Mouse (Mus musculus): ENCODE measurements around the gene Rplp1. TPM values are rescaled to one million over a fixed set of nuclear protein-coding genes. Genes with fewer than 3 reads are reported as not detected.
A peak's percentile ranks its signal among the peaks of the same experiment; 100 is the strongest.

The Rplp1 gene
- total and polyA plus RNA-seq, 3 experiments: 9,058 to 15,045 TPM; not detected in 1

- Histone ChIP-seq H3K4me3 (ENCODE audit: control insufficient read depth in 1 of 2, insufficient read depth in 1 of 2, low read depth in 2 of 2, low read length in 2 of 2) (no peak overlapping the region), H3K9ac (ENCODE audit: control insufficient read depth, low read depth, low read length, poor library complexity, severe bottlenecking) (peak overlapping the region; percentile 4), H3K36me3 (ENCODE audit: control insufficient read depth in 1 of 2, insufficient read depth in 2 of 2, low read length in 2 of 2) (peaks cover 11 to 69% of the 10 kb centered on the region in 2 experiments), H3K9me3 (replicated peaks; ENCODE audit: insufficient read depth, low read length) (no peaks in the 10 kb centered on the region), H3K4me1 (ENCODE audit: control insufficient read depth in 1 of 2, insufficient read depth in 2 of 2, low read length in 2 of 2) (peaks cover 32 to 56% of the 10 kb centered on the region in 2 experiments), H3K27ac (ENCODE audit: control insufficient read depth, low read depth, low read length) (peak overlapping the region; percentile 97), H3K79me2 (ENCODE audit: control insufficient read depth, insufficient read depth, low read length, poor library complexity) (peaks cover 21% of the 10 kb centered on the region), H3K27me3 (ENCODE audit: control insufficient read depth in 1 of 2, insufficient read depth in 2 of 2, low read length in 2 of 2) (no peaks in the 10 kb centered on the region)
- peak; percentile 85 for DNase-seq (ENCODE audit: low read depth, low spot score)
- TF ChIP-seq CHD1 (IDR thresholded peaks at IDR 0.05; ENCODE audit: low read depth, low read length) (no peak), KAT2A (conservative IDR thresholded peaks at IDR 0.05; ENCODE audit: low read depth, low read length) (no peak), TBP (IDR thresholded peaks at IDR 0.05; ENCODE audit: low read depth, low read length) (0 out of 2 replicates have a peak, but pooled peaks have one; percentile 12), GATA1 (IDR thresholded peaks at IDR 0.05; ENCODE audit: low read depth, low read length) (peak; percentile 96), ZC3H11A (IDR thresholded peaks at IDR 0.05; ENCODE audit: low read depth, low read length) (no peak), RCOR1 (IDR thresholded peaks at IDR 0.05; ENCODE audit: low read depth, low read length) (peak; percentile 72; the same call in 1 of the 2 replicates), HCFC1 (IDR thresholded peaks at IDR 0.05; ENCODE audit: low read depth, low read length) (no peak; the same call in 1 of the 2 replicates), ETS1 (IDR thresholded peaks at IDR 0.05; ENCODE audit: low read depth, low read length) (peak; percentile 89), ZNF384 (IDR thresholded peaks at IDR 0.05; ENCODE audit: low read depth, low read length) (no peak), SIN3A (IDR thresholded peaks at IDR 0.05; ENCODE audit: low read length) (peak; percentile 85), GABPA (IDR thresholded peaks at IDR 0.05; ENCODE audit: low read depth, low read length) (no peak), USF2 (IDR thresholded peaks at IDR 0.05; ENCODE audit: borderline replicate concordance in 1 of 2, insufficient read depth in 1 of 2, low read depth in 1 of 2, low read length in 2 of 2) (no peak), MAZ (IDR thresholded peaks at IDR 0.05; ENCODE audit: low read depth, low read length) (0 out of 2 replicates have a peak, but pooled peaks have one; percentile 19), BHLHE40 (IDR thresholded peaks at IDR 0.05; ENCODE audit: borderline replicate concordance, low read depth, low read length) (peak; percentile 60; the same call in 1 of the 2 replicates), ZMIZ1 (IDR thresholded peaks at IDR 0.05; ENCODE audit: low read depth, low read length) (no peak), POLR2AphosphoS2 (IDR thresholded peaks at IDR 0.05; ENCODE audit: low read length) (no peak), ZKSCAN1 (IDR thresholded peaks at IDR 0.05; ENCODE audit: low read depth, low read length) (no peak), UBTF (IDR thresholded peaks at IDR 0.05; ENCODE audit: borderline replicate concordance, insufficient read depth, low read depth, low read length) (no peak), EP300 (IDR thresholded peaks at IDR 0.05; ENCODE audit: low read depth in 1 of 2, low read length in 2 of 2) (peak; percentile 91 to 95), POLR2AphosphoS5 (IDR thresholded peaks at IDR 0.05; ENCODE audit: borderline replicate concordance, low read depth, low read length) (no peak), NELFE (IDR thresholded peaks at IDR 0.05; ENCODE audit: low read depth, low read length) (no peak), MAFK (IDR thresholded peaks at IDR 0.05; ENCODE audit: borderline replicate concordance, low read depth, low read length) (no peak), CTCF (IDR thresholded peaks at IDR 0.05 in 2 of 3, conservative IDR thresholded peaks at IDR 0.05 in 1 of 3; ENCODE audit: control insufficient read depth in 1 of 3, insufficient read depth in 1 of 3, low read depth in 2 of 3, low read length in 3 of 3, poor library complexity in 1 of 3, severe bottlenecking in 1 of 3) (no peak), RAD21 (IDR thresholded peaks at IDR 0.05; ENCODE audit: low read depth, low read length) (no peak), POLR2A (IDR thresholded peaks at IDR 0.05; ENCODE audit: control insufficient read depth in 1 of 2, insufficient read depth in 1 of 2, low read depth in 1 of 2, low read length in 2 of 2, poor library complexity in 1 of 2) (peak in 1 of 2 experiments; percentile 39; a peak in 1 of 4 replicates), NRF1 (IDR thresholded peaks at IDR 0.05; ENCODE audit: insufficient read depth, low read depth, low read length, poor library complexity, severe bottlenecking) (no peak), JUND (IDR thresholded peaks at IDR 0.05; ENCODE audit: low read depth, low read length) (no peak), SMC3 (IDR thresholded peaks at IDR 0.05; ENCODE audit: low read depth, low read length) (no peak), MEF2A (IDR thresholded peaks at IDR 0.05; ENCODE audit: extremely low read depth, insufficient replicate concordance, low read depth, low read length, poor library complexity, severe bottlenecking) (no peak), TAL1 (IDR thresholded peaks at IDR 0.05; ENCODE audit: low read length) (peak; percentile 66), MAX (IDR thresholded peaks at IDR 0.05; ENCODE audit: low read length) (peak; percentile 71; the same call in 1 of the 2 replicates), MYC (IDR thresholded peaks at IDR 0.05; ENCODE audit: low read depth, low read length) (peak; percentile 89; the same call in 1 of the 2 replicates), MYB (IDR thresholded peaks at IDR 0.05; ENCODE audit: low read depth, low read length) (peak; percentile 78), USF1 (IDR thresholded peaks at IDR 0.05; ENCODE audit: low read depth, low read length) (no peak), CHD2 (IDR thresholded peaks at IDR 0.05; ENCODE audit: low read length) (no peak), TCF12 (IDR thresholded peaks at IDR 0.05; ENCODE audit: low read depth, low read length) (peak; percentile 85), ELF1 (IDR thresholded peaks at IDR 0.05; ENCODE audit: low read depth, low read length) (no peak)
Measured at GRCm38 (mm10) chr9:61916986-61917385, 2.6 kb upstream of the Rplp1 start.
